Mouse (Mus musculus): ENCODE results near the gene Maz. TPM values are rescaled to one million over a fixed set of nuclear protein-coding genes. Genes with fewer than 3 reads are reported as not detected.

Gene Maz
- 27.5 TPM for polyA plus RNA-seq (2017; shearing (Covaris generic))

DNA sequence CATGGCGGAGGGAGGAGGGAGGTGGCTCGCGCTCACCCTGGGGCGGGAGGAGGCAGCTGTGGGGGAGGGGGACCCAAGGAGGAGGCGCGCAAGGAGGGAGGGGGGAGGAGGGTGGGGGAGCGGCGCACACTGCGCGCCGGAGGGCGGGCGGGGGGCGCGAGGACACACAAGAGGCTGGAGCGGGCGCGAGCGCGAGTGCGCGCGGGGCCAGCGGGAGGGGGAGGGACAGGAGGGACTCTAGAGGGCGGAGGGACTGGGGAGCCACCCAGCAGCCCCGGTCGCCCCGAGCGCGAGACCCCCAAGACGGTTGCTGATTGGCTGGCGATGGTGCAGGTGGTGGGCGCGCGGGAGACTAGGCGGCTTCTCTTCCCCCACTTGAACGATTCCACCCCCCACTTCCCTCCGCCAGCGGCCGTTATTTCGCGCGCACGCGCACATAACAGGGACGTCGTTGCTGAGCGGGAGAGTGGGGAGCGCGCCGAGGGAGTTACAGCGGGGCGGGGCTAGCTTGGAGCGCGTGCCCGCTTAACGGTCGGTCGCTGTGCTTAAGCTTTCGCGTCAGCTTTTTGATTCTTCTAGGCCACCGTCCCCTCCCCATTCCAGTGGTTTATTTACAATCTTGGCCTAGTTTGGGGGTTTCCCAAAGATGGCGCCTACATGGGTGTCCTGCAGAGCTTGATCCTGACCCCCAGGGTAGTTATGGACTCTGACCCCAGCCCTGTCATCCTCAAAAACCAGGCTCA lies at the start of gene Maz:
TSS of gene Maz (minus strand) at position 54 of the 743 bp plus-strand sequence.

DNA sequence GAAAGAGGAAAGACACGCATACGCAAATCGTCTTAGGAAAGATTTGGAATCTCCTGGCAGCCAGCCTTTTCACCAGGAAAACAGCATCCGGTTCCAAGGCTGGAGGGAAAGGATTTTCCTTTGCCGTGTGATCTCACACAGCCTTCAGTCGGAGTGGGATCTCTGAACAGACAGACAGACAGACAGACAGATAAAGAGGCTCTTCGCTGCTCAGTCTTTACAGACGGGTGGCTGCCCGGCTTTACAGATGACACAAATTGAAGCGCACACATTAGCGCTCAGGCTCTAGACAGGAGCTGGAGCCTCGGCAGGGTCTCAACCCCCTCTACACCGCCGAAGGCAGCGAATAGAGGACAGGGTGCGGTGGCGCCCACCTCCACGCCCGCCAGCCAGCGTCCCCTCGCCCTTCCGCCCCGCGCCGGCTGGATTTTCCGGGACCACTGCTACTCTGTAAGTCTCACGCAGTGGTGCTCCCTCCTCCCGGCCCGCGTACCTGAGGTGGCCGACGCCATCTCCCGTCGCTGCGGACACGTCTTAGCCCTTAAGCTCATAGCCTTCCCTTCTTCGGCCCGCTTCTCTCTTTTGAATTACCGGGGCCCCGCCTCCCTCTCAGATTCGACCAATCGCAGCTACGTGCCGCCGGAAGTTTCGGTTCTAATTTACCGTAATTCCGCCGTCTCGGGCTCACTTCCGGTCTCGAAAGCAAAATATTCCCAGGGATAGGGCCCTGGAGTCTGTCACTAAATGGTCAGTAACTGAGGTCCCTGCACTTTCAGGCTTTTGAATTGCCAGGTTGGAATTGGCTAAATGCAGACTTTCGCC lies 15.2 kb upstream of the Maz start, which contains the start of gene Kif22:
TSS of gene Kif22 (minus strand) at position 621 of the 822 bp plus-strand sequence.

DNA sequence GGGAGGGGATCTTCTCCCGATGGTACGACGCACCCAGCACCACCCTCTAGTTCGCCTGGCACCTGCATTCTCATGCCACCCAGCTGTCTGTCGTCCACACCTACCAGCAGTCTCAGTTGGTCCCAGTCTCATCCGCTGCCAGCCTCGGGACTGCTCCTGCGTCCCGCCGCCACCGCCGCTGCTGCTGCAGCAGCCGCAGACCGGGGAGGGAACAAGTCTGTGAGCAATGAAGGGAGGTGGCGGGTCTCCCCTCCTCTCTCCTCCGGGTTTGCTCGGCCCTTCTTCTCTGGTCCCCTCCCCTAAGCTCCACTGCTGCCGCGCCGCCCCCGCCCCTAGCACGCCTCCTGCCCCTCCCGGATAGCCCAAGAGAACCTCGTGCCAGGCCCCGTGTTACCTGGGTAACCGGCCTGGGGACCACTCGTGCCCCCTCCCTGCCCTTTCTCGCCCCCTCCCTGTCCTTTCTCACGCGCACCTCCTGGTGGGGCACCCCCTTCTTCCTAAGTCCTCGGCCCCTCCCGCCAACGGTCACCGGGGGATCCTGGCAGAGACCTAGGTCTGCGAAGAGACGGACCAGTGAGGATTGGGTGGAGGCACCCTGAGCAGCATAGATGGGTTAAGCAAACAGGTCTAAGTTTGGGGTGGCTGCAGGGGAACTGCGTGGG lies 5.8 kb downstream of the Maz start, which contains the start of the genes Gm42742 and Prrt2:
TSS of gene Gm42742 (minus strand) at position 197 of the 662 bp plus-strand sequence.
TSS of gene Prrt2 (minus strand) at position 311 of the 662 bp plus-strand sequence.

DNA sequence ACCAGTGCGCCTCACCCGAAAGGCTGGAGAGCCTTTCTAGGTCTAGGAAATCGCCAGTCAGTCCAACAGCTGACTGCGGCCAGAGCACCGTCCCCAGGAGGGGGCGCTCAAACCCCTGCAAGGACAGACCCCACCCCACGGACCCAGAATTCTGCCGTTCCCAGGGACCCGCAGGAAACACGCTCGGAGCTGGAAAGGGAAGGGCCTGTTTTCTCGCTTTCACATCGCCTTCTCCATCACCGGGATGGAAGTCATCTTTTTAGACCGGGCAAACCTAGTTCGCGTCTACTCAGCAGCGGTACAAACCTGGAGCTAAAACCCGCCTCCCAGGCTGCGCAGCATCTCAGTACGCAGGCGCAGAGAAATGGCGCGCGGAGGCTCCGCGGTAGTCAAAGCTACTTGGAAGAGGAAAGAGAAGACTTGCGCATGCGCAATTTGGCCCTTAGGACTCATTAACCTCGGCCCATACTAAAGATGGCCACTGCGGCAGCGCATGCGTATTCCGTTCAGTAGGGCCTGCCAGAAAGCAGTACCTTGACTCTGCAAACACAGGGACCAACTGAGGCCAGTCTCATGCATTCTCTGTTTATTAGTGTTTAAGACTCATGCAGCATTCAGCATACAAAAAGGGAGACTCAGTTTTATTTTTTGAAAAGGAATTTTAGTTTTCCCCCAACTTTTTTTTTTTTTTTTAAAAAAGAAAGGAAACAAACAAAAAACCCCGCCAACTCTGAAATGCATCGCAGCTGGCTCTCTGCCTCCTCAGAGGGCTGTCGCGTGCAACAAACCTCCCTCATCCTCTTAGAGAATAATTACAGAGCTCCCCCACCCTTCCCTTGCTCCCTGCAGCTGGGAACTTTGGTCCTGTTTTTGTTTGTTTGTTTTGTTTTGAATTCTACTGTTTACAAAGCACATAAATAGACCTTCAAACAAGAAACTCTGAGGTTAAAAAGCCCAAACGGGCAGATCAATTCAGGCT lies 9.6 kb downstream of the Maz start, which contains the start of gene Pagr1a:
TSS of gene Pagr1a (minus strand) at position 382 of the 979 bp plus-strand sequence.

DNA sequence TGATC lies 10.6 kb downstream of the Maz start, which contains the start of gene Pagr1b:
TSS of gene Pagr1b (minus strand) at position 4 of the 5 bp plus-strand sequence.

DNA sequence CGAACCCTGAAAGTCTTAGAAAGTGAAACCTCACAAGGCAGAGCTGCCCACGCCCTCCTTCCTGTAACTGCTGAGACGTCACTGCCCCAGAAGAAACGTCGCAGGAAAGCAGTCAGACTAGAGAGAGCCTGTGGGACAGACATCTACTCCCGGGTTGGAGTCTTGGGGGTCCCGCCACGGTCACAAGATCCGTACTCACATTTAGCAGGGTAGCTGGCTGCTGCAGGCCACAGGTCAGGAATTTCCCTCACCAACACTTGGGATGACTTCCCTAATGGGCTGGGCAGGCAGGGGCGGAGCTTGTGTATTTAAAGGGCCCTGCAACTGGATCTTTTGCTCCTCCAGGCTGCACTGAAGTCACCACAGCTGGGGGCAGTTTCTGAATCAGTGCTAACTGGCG lies 12.5 kb downstream of the Maz start, which contains the start of gene Mvp:
TSS of gene Mvp (minus strand) at position 302 of the 400 bp plus-strand sequence.

DNA sequence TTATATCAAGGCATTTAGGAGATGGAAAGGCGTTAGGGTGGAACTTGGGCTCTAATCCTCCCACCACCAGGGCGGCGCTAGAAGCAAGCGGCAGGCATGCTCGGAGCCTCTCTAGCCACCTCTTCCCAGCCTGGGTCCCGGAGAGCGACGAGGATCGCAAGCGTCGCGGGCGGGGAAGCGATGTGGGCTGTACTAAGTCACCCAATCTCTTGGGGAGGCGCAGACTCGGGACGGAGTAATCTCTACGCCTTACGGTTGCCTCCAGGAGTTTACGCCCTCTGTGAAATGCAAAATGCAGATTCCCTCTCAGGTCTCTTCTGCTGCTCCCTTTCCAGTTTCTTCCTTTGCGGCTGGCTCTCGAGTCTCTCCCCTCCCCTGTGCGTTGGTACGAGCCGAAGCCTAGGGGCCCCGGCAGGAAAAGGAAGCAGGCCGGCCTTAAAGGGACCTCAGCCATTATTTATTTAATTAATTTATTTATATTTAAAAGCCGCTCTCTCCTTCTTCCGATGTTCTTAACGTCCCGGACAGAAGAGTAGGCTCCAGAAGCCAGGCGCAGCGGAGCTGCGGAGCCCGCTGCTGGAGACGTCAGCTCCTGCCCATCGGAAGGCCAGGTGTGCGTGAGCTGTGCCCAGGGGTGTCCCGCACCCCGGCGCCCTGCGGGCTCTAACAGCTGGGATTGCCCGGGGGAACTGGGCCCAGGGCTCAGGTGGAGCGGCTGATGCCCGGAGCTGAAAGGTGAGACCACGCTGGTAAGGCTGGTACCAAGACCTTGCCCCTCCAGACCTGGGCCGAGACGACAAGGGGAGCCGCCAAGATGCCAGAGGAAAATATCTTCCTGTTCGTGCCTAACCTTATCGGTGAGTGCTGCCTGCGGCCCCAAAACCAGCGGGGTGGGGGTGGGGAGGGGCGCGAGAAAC lies 50.6 kb downstream of the Maz start, which contains the start of gene Cdiptos:
TSS of gene Cdiptos (minus strand) at position 149 of the 917 bp plus-strand sequence.

DNA sequence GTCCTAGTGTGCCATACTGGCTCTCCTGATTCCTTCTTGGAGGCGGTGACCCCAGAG lies 51.1 kb downstream of the Maz start, which contains the start of gene Cdipt:
TSS of gene Cdipt (plus strand) at position 22 of the 57 bp plus-strand sequence.

Other genes with a start within 250 kb of the Maz start
- gene Tbx6, start 245.6 kb downstream of the Maz start, polyA plus RNA-seq (2017; shearing (Covaris generic)), result 4.7 TPM
- gene Ppp4c, start 234.5 kb downstream of the Maz start, polyA plus RNA-seq (2017; shearing (Covaris generic)), result 458 TPM
- gene Fam57b, start 229.4 kb downstream of the Maz start, polyA plus RNA-seq (2017; shearing (Covaris generic)), result not detected
- not detected for gene 4930451I11Rik, start 195.4 kb downstream of the Maz start, polyA plus RNA-seq (2017; shearing (Covaris generic))
- gene Doc2a, start 179.6 kb downstream of the Maz start, polyA plus RNA-seq (2017; shearing (Covaris generic)), result not detected
- gene Hirip3, start 165.1 kb downstream of the Maz start, polyA plus RNA-seq (2017; shearing (Covaris generic)), result 18.3 TPM
- gene Ino80e, start 164.7 kb downstream of the Maz start, polyA plus RNA-seq (2017; shearing (Covaris generic)), result 103 TPM
- gene Taok2, start 142.3 kb downstream of the Maz start, polyA plus RNA-seq (2017; shearing (Covaris generic)), result 71.5 TPM
- 50.5 TPM for gene Tmem219, start 104.1 kb downstream of the Maz start, polyA plus RNA-seq (2017; shearing (Covaris generic))
- 12.3 TPM for gene Kctd13, start 98.2 kb downstream of the Maz start, polyA plus RNA-seq (2017; shearing (Covaris generic))
- gene Asphd1, start 77.5 kb downstream of the Maz start, polyA plus RNA-seq (2017; shearing (Covaris generic)), result not detected
- 0.65 TPM for gene Sez6l2, start 76.5 kb downstream of the Maz start, polyA plus RNA-seq (2017; shearing (Covaris generic))
- gene Cdipt, start 51.1 kb downstream of the Maz start, polyA plus RNA-seq (2017; shearing (Covaris generic)), result 358 TPM
- gene Cdiptos, start 50.9 kb downstream of the Maz start, polyA plus RNA-seq (2017; shearing (Covaris generic)), result 3.1 TPM
- 61.2 TPM for gene Mvp, start 12.4 kb downstream of the Maz start, polyA plus RNA-seq (2017; shearing (Covaris generic))
- 1.2 TPM for gene Pagr1b, start 10.6 kb downstream of the Maz start, polyA plus RNA-seq (2017; shearing (Covaris generic))
- gene Pagr1a, start 9.7 kb downstream of the Maz start, polyA plus RNA-seq (2017; shearing (Covaris generic)), result 166 TPM
- 47.3 TPM for gene Gm42742, start 5.9 kb downstream of the Maz start, polyA plus RNA-seq (2017; shearing (Covaris generic))
- gene Prrt2, start 5.8 kb downstream of the Maz start, polyA plus RNA-seq (2017; shearing (Covaris generic)), result 27.4 TPM
- gene Kif22, start 15.4 kb upstream of the Maz start, polyA plus RNA-seq (2017; shearing (Covaris generic)), result 16.5 TPM
- gene Zg16, start 60.3 kb upstream of the Maz start, polyA plus RNA-seq (2017; shearing (Covaris generic)), result not detected
- gene AI467606, start 64.3 kb upstream of the Maz start, polyA plus RNA-seq (2017; shearing (Covaris generic)), result 449 TPM
- 19.6 TPM for gene Qprt, start 95.2 kb upstream of the Maz start, polyA plus RNA-seq (2017; shearing (Covaris generic))
- 78.6 TPM for gene Spn, start 110.8 kb upstream of the Maz start, polyA plus RNA-seq (2017; shearing (Covaris generic))
- gene Cd2bp2, start 169.0 kb upstream of the Maz start, polyA plus RNA-seq (2017; shearing (Covaris generic)), result 89.7 TPM
- gene Tbc1d10b, start 181.4 kb upstream of the Maz start, polyA plus RNA-seq (2017; shearing (Covaris generic)), result 11.7 TPM
- 18.9 TPM for gene Mylpf, start 181.9 kb upstream of the Maz start, polyA plus RNA-seq (2017; shearing (Covaris generic))
- 26.7 TPM for gene Zfp553, start 206.0 kb upstream of the Maz start, polyA plus RNA-seq (2017; shearing (Covaris generic))
- 480 TPM for gene Sept1, start 206.1 kb upstream of the Maz start, polyA plus RNA-seq (2017; shearing (Covaris generic))
- 1.8 TPM for gene Zfp771, start 217.2 kb upstream of the Maz start, polyA plus RNA-seq (2017; shearing (Covaris generic))
- gene Dctpp1, start 233.7 kb upstream of the Maz start, polyA plus RNA-seq (2017; shearing (Covaris generic)), result 36.1 TPM
- gene Sephs2, start 247.0 kb upstream of the Maz start, polyA plus RNA-seq (2017; shearing (Covaris generic)), result 31.6 TPM

All from inflammation-experienced regulatory T-cells, adult 16 weeks (primary cell).